21 mouse cellular contexts compared by ENCODE assay signal in genomic region chr8:123816939-123817338, GRCm38 (mm10). TPM values are rescaled to one million over a fixed set of nuclear protein-coding genes. Genes with fewer than 3 reads are reported as not detected.
"Had no signal": no experiment of that assay in that cellular context is flagged by ENCODE, and none has a peak within 500 bp of the region (broad histone marks: within the 10 kb centered on the region; RNA-seq: fewer than 3 reads in every experiment).

No protein-coding gene starts in this region.

- H3K27ac ChIP-seq: liver, embryonic 12.5 days; liver, embryonic 15.5 days; lung, embryonic 15.5 days; midbrain, embryonic 12.5 days; neural tube, embryonic 13.5 days; stomach, embryonic 15.5 days had no signal

- H3K27me3 ChIP-seq: liver, embryonic 12.5 days; liver, embryonic 15.5 days; lung, embryonic 15.5 days; midbrain, embryonic 12.5 days; neural tube, embryonic 13.5 days; stomach, embryonic 15.5 days had no signal

- H3K9ac ChIP-seq: liver, embryonic 12.5 days; liver, embryonic 15.5 days; lung, embryonic 15.5 days; midbrain, embryonic 12.5 days; neural tube, embryonic 13.5 days; stomach, embryonic 15.5 days had no signal

- ATAC-seq: liver, embryonic 12.5 days; midbrain, embryonic 16.5 days had no signal

- H3K4me3 ChIP-seq: liver, embryonic 12.5 days; liver, embryonic 15.5 days; lung, embryonic 15.5 days; midbrain, embryonic 12.5 days; myocyte; neural tube, embryonic 13.5 days; stomach, embryonic 15.5 days had no signal

- H3K9me3 ChIP-seq: liver, embryonic 12.5 days; liver, embryonic 15.5 days; lung, embryonic 15.5 days; midbrain, embryonic 12.5 days; neural tube, embryonic 13.5 days; stomach, embryonic 15.5 days had no signal

- H3K4me1 ChIP-seq: lung, embryonic 15.5 days; midbrain, embryonic 12.5 days; stomach, embryonic 15.5 days had no signal

- H3K4me2 ChIP-seq: liver, embryonic 12.5 days; liver, embryonic 15.5 days; lung, embryonic 15.5 days; midbrain, embryonic 12.5 days; neural tube, embryonic 13.5 days; stomach, embryonic 15.5 days had no signal

- DNase-seq: kidney, adult 18-20 months; kidney, adult 9 months; kidney, postnatal 14 days; kidney, postnatal 4 days; lung, adult 18-20 months; lung, postnatal 10 days; lung, postnatal 36 days; retina, postnatal 1 day; right cerebral cortex, postnatal 25 days; spleen, adult 18-20 months; thymus, adult 18-20 months; thymus, postnatal 36 days had no signal

- H3K36me3 ChIP-seq: stomach, embryonic 15.5 days had no signal

RNA-seq across cellular contexts. Expression of gene Rab4a, which starts 11.2 kb away (rescaled TPM):
- total RNA-seq: neutrophil, adult 5-6 weeks had no signal
